Mouse (Mus musculus) layer of hippocampus, adult 9-11 months (tissue): Measurements from ENCODE around the gene Has3.
"Not testable (repeated sequence)": the region's sequence is repeated elsewhere in the genome, so short reads cannot be mapped to it uniquely, and the experiment has no call there.

ENCODE experiments used
- DNase-seq: peaks from one replicate; pipeline ENCODE4 v3.0.0; 2022

Gene Has3

GRCm38 (mm10) chr8:106870051-106870450, at the start of gene Has3:
Gene Has3, plus strand, starts transcription at chr8:106870242.
- DNase-seq: no peak

- no peak for DNase-seq
Measured at GRCm38 (mm10) chr8:106820553-106821515, 49.2 kb upstream of the Has3 start.

GRCm38 (mm10) chr8:106828921-106829320, 41.1 kb upstream of the Has3 start:
- DNase-seq: no peak

GRCm38 (mm10) chr8:106829526-106830045, 40.5 kb upstream of the Has3 start:
- DNase-seq: no peak

- DNase-seq: no peak
Measured at GRCm38 (mm10) chr8:106834899-106835298, 35.1 kb upstream of the Has3 start.

DNA sequence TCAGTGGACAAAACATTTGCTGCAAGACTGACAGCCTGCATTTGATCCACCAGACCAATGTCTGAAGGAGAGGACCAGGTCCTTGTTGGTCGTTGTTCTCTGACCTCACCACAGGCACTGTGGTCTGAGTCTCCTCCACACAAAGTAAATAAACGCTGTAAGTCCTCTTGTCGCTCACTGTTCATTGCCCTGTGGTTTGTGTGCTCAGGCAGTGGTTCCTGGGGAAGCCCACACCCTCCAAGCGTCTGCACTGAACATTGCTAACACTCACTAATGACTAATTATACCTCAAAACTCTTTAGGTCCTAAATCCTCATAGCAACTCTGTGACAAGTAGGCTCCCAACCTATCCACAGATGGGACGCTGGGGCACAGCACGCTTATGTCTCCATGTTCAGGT, 33.5 kb upstream of the Has3 start:
- DNase-seq: no peak

- DNase-seq: no peak
Measured at GRCm38 (mm10) chr8:106838803-106839202, 31.2 kb upstream of the Has3 start.

DNA sequence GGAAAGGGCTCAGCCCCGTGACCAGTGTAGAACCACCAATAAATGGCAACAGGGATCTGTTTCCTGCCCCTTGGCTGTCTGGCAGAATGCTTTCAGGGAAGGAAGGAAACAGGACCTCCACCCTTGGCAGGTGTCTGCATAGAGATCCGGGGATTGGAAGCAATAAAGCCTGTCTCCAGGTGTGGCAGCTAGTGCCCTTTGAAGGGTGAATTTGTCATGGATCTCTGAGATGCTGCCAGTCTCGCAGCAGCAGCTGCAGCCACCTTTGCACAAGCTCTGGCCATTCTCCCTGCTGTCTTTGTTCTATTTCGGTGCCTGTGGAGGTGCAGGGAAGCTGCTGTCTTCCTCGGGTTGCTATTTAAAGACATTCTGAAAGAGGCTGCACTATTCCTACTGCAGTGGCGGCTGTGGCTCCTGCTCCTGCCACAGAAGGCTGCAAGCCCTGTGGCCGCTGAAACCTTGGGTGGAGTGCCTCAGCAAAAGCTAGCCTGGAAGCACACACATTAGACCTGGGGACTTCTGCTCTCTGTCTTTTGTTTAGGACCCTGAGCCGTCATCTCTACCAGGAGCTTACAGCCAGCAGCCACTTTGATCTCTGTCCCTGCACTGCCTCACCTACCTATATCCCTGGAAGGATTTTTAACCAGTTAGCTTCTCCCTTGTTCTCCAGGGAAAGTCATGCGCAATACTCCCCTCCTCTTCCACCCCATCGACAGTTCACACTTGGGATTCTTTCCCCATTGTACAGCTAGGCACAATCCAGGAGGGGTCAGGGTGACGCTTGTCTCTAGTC, 30.6 kb upstream of the Has3 start:
- DNase-seq: peak; percentile 51

GRCm38 (mm10) chr8:106850034-106850433, 20.0 kb upstream of the Has3 start:
- no peak for DNase-seq

- no peak for DNase-seq
Measured at GRCm38 (mm10) chr8:106854534-106855241, 15.4 kb upstream of the Has3 start.

- DNase-seq: no peak
Measured at GRCm38 (mm10) chr8:106855242-106855562, 14.8 kb upstream of the Has3 start.

GRCm38 (mm10) chr8:106862845-106863244, 7.2 kb upstream of the Has3 start:
- no peak for DNase-seq

DNA sequence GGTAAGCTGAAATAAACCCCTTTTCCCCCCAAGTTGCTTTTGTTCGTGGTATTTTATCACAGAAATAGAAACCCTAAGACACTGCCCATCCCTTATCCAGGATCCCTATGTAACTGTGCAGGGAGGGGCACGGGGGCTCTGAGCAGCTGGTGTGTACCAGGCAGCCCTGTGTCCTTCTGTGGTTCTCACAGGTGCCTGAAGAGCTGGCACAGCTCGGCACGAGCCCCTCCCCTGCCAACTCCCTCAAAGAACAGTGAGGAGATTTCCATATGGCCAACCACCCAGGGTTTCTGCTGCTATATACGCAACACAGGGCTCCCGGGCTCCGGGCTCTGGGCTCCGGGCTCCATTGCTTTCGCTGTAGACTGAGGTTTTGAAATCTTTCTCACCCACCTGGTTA, 4.7 kb upstream of the Has3 start:
- DNase-seq: peak; percentile 43

GRCm38 (mm10) chr8:106870537-106871327, 690 bp downstream of the Has3 start:
- no peak for DNase-seq

- no peak for DNase-seq
Measured at GRCm38 (mm10) chr8:106871328-106871926, 1.4 kb downstream of the Has3 start.

DNA sequence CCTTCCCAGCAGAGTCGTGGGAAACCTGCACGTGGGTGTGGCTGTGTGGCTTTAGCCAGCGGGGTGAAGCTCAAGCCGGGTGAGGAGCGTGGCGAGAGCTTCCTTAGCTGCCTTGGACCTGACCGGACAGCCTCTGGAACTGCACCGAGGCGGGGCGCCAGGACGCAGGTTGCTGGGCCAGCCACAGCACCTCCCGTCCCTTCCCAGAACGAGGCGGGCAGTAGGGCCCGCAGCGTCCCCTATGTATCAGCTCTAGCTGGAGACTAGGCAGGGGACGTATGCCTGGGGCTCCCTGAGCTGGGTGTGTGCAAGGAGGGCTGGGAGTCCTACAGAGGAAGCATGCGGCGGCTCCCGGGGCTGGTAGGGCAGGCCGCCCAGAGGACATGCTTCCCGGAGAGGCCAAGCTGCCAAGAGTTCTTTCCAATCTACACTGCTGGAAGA, 1.9 kb downstream of the Has3 start:
- DNase-seq: no peak

- no peak for DNase-seq
Measured at GRCm38 (mm10) chr8:106872454-106873034, 2.5 kb downstream of the Has3 start.

GRCm38 (mm10) chr8:106880121-106880707, 10.2 kb downstream of the Has3 start:
- DNase-seq: no peak

- DNase-seq: not testable (repeated sequence)
Measured at GRCm38 (mm10) chr8:106884094-106884493, 14.1 kb downstream of the Has3 start.

DNA sequence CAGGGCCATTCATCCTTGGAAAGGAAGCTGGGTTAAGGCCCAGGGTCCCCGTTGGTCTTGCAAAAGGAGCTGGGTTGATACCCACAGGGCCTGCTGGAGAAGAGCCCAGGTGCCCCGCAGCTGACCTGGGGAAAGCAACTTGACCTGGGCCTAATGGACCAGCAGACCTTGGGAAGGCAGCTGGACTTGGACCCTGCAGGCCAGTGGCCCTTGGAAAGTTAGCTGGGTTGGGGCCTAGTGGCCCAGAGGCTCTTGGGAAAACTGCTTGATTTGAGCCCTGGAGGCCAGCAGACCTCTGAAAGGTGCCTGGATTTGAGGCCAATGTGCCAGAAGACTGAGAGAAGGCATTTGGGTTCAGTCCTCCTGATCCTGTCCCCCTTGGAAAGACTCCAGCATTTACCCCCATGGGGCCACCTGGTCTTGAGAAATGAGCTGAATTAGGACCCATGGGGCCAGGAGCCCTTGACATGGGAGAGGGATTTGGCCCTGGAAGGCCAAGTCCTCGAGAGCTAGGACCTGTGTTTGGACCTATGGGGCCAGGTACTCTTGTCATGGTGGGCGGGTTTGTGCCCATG, 14.9 kb downstream of the Has3 start:
- not testable (repeated sequence) for DNase-seq
